Mouse (Mus musculus) cerebellum, postnatal 4 days (tissue): ENCODE measurements at regions not wholly inside any gene's neighbourhood (a gene's known extent, or its start where the extent isn't known, plus 50 kb on each side); places are given as distances from the start of the nearest gene placed in this dataset.

Experiments
- DNase-seq, 2 experiments: peaks; one replicate each; pipeline ENCODE4 v3.0.0; 2022; ENCODE audit warnings: low spot score in 2 of 2, mixed read lengths in 1 of 2

DNA sequence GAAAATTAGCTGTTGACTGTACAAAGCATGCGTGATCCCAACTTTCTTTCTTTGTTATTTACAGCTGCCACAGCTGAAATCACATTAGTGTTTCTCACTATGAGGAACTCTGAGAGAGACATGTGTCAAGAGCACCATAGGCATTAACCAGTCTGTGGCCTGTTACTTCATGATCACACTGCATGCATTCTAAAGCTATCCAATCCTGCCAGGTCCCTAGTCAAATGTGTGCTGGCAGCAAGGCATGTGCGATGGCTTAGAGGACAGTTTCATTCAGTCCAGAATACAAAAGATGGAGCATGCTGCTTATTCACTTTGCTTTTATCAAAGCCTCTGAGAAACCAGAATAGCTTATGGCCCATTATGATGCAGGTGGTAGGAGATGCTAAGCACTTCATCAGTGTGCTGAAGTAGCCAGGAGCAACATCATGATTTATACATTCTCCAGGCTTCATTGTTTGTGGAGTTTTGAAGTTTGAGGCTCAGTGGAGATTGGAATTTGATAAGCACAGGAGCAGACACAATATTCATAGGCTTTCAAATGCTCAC, 882.9 kb upstream of the Lrrn3 start:
- no peak for DNase-seq

- DNase-seq = peak in 1 of 2 experiments; percentile 7
These were observed 852.9 kb upstream of the Lrrn3 start for GRCm38 (mm10) chr12:42338996-42339680.

GRCm38 (mm10) chr12:42306429-42306828, 820.2 kb upstream of the Lrrn3 start:
- no peak for DNase-seq

- DNase-seq = no peak
These were observed 791.2 kb upstream of the Lrrn3 start for GRCm38 (mm10) chr12:42277241-42278032.

DNA sequence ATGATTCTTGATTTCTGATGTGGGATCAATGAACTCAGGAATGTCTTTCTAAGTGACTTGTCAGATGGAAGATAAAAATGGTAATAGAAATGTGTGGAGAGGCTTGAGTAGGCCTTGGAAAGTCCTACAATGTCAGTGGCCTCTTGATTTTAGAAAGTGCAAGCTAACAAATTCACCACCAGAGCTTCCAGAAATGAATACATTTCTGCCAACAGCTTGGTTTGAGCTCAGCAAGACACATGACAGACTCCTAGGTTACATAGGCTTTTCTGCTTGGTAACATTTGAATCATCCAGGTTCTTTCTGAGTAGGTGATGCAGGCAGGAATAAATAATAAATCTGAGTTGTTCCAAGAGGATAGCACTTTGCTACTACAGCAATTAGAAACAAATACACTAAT, 764.2 kb upstream of the Lrrn3 start:
- no peak for DNase-seq

DNA sequence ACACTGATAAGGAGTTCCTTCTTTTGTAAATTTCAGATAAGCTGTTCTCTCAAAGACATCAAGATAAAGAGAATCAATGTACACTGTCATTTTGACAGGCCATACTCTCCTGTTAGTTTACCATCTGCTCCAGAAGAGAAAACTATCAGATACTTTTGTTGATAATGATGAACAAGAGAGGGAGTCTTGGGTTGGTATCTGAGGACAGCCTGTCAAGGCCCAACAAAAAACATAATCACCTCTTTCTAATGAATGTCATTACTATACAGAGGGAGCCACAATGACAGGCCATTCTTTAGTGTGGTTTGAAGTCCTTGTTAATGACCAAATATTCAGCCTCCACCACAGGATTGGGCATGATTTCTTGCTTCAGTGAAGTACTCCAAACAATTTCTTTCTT, 743.0 kb upstream of the Lrrn3 start:
- DNase-seq = no peak

GRCm38 (mm10) chr12:42181646-42182045, 695.4 kb upstream of the Lrrn3 start:
- DNase-seq = no peak

- DNase-seq = no peak
These were observed 693.9 kb upstream of the Lrrn3 start for GRCm38 (mm10) chr12:42179947-42180669.

DNA sequence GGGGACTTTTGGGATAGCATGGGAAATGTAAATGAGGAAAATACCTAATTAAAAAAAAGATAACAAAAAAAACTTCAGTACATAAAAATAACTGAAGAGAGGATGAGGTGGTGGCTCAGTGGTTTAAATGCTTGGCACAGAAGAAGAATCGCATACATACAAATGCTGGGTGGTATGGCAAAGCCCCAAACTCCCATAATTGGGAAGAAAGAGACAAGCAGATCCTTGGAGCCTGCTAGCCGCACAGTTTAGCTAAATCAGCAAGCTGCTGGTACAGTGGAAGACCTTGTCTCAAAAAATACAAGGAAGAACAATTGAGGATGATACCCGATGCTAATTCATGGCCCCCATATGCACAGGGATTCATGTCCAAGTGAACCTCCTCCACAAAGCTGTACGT, 661.7 kb upstream of the Lrrn3 start:
- DNase-seq = no peak

- no peak for DNase-seq
These were observed 652.6 kb upstream of the Lrrn3 start for GRCm38 (mm10) chr12:42138694-42139442.

DNA sequence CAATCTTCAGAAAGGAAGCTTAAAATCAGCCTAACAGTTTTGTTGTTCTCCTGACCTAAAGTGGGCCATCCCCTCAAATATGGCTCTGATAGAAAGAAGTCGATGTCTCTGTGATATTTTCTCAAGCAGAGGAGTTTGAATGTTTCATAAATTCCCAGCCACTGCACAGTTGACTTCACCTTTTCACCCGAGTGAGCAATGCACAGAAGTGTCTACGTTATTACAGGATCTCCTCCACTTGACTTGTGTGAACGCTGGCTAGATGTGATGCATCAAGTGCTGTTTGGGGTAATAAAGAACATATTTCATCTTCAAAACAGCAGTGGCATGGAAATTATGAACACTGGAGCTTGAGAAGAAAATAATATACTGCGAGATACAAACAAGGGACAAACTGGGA, 651.9 kb upstream of the Lrrn3 start:
- DNase-seq = peak in 1 of 2 experiments; percentile 10

GRCm38 (mm10) chr12:42137764-42138163, 651.5 kb upstream of the Lrrn3 start:
- DNase-seq = peak in 1 of 2 experiments; percentile 31

DNA sequence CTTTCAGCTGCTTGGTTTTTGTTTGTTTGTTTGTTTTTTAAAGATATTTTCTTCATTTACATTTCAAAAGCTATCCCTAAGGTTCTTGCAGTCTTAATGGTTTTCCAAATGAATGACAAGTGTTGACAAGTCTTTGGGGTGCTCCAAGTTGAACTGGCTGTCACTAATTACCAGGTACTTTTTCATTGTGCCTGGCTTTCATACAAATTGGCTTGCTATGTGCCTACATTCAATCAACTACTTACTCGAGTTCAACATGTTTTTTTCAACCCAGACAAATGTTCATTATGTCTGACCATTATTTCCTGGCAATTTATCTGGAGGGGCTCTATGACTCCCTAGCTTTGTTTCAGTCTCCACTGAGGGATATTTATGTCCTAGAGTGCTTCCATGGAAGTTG, 614.0 kb upstream of the Lrrn3 start:
- DNase-seq = no peak

DNA sequence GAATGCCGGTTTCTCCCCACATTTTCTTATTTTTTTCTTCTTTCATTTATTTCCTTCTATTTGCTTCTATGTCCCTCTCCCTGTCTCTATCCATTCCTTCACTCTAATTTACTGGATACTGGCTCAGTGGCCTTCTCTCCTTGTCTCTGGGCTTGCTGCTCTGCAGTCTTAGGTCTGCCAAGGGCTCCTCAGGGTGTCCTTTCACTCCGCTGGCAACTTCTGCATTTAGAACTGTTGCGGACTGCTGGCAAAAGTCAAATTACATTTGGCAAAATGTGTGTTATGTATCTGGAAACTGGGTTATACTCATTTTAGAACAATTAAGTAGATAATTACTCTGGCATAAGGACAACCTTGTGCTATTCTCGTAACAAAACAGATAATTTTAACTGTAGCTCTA, 584.2 kb upstream of the Lrrn3 start:
- DNase-seq = peak in 1 of 2 experiments; percentile 5

DNA sequence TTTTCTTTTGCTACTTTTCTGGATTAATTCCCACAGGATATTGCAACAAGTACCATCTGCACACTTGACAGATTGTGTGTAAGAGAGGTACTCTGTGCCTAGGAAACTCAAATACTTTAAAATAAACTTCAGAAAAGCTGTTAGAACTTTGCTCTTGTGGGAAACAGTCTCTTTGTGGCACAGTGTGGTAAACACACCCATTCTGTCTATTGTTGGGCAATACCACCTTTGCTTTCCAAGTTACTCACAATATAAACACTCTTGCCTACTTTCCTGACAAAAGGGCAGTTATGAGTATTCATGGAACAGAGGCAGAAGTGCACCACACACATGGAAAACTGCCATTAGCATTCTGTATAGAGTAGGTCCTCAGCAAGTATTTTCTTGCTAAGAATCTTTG, 577.5 kb upstream of the Lrrn3 start:
- DNase-seq = no peak

- DNase-seq = no peak
These were observed 562.8 kb upstream of the Lrrn3 start for GRCm38 (mm10) chr12:42049056-42049455.

DNA sequence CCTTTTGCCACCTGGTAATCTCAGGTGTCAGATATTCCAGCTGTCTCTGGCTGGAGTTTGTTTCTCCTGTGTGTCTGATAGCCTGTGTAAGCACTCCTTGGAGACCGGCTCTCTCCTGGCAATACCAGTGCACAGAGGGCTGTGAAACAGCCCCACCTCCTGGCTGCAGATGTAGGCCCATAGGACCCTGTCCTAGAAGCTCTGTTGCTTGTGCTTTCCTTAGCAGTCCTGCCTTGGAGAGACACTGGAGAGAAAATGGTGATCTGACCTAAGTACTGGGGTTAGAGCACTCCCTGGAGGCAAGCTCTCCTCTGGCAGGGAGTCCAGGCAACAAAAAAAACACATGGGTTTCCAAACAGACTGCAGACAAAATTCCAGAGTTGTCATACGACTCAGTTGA, 541.6 kb upstream of the Lrrn3 start:
- DNase-seq = no peak

DNA sequence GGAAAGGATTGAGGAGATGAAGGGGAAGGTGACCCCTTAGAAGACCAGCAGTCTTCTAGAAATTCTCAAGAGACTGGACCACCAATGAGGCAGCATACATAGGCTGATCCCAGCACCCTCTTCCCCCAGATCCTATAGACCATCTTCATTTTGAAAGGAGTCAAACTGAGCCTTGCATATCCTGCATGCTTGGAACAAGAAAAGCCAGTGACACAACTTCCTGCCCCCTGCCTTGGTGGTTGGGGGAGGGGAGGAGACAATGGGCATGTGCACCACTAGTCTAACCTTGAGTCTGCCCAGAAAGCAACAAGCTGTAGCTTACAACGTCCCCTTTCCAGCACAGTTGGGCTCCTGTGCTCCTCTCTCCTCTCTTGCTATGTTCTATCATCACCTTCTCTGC, 531.3 kb upstream of the Lrrn3 start:
- DNase-seq = no peak

DNA sequence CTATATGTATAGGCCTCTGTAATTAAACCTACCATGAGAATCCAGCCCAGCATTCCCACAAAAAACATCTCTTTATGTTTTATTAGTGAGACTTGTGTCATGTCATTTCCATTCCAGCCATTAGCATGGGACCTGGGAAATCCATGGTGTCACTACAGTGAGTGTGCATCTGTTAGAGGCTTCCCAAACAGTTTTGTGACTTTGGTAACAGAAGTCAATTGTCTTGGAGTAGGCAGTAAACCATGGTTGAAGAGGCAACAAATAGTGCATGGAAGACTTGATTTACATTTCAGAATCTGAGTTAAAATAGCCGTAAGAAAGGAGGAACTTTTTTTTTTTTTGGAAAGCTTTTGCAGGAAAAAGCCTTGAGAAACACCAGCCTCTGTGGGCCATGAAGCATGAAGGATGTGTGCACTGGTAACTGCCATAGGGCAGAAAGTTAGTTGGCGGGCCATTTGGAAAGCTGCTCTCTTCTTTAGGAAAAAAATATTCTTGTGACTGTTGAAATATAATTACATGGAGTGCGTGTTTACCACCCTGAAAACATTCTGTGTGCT, 522.7 kb upstream of the Lrrn3 start:
- DNase-seq = no peak

DNA sequence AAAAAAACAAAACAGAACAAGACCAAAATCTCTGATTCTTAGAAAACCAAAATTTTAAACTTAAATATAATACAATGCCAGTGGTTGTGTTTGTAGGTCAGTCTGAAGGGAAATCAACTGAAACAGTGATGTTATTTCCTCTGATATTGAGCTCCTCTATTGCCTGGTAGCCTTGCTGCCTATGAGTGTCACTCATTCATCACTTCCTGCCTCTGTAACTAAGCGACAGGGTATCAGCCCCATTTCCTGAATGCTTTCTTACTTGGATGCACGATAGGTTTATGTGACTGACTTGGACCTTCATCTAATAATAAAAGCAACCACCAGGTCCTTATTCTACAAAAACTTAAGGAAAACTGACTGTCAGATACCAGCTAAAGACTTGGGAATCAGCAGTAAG, 520.7 kb upstream of the Lrrn3 start:
- no peak for DNase-seq
